15 mouse cellular contexts compared by ENCODE assay signal in genomic region chr3:129645409-129645808, GRCm38 (mm10).
DNase-seq lines count a peak whose midpoint lies in the region; ATAC-seq and TF ChIP-seq lines count a peak whose summit lies in the region.
"Had no signal": no experiment of that assay in that cellular context is flagged by ENCODE, and none has a peak within 500 bp of the region (broad histone marks: within the 10 kb centered on the region; RNA-seq: fewer than 3 reads in every experiment).

No protein-coding gene starts in this region.

- no peaks in the 10 kb centered on the region for H3K9me3 ChIP-seq in kidney, embryonic 15.5 days (replicated peaks)
- H3K9me3 ChIP-seq in limb, embryonic 14.5 days (ENCODE audit: control insufficient read depth, low read length): no peaks in the 10 kb centered on the region
- H3K9me3 ChIP-seq: heart, embryonic 15.5 days; liver, embryonic 15.5 days; midbrain, embryonic 13.5 days; neural tube, embryonic 12.5 days had no signal

- H3K4me2 ChIP-seq in kidney, embryonic 15.5 days: no peak overlapping the region
- H3K4me2 ChIP-seq in limb, embryonic 14.5 days (replicated peaks; ENCODE audit: low read depth, low read length, severe bottlenecking): no peak overlapping the region
- H3K4me2 ChIP-seq: heart, embryonic 15.5 days; liver, embryonic 15.5 days; midbrain, embryonic 13.5 days; neural tube, embryonic 12.5 days had no signal

- 0 out of 2 replicates have a peak, but pooled peaks cover 2% of the 10 kb centered on the region for H3K27me3 ChIP-seq in kidney, embryonic 15.5 days
- no peaks in the 10 kb centered on the region for H3K27me3 ChIP-seq in limb, embryonic 14.5 days (ENCODE audit: control insufficient read depth, insufficient read depth, low read length)
- H3K27me3 ChIP-seq: heart, embryonic 15.5 days; liver, embryonic 15.5 days; midbrain, embryonic 13.5 days; neural tube, embryonic 12.5 days had no signal

- no peak overlapping the region for H3K9ac ChIP-seq in kidney, embryonic 15.5 days
- no peak overlapping the region for H3K9ac ChIP-seq in limb, embryonic 14.5 days (ENCODE audit: low read depth, low read length, severe bottlenecking)
- H3K9ac ChIP-seq: heart, embryonic 15.5 days; liver, embryonic 15.5 days; midbrain, embryonic 13.5 days; neural tube, embryonic 12.5 days had no signal

- 14% methylated on average over 3 of the region's 3 CpGs for WGBS in kidney, embryonic 15.5 days
- 46% methylated on average over 3 of the region's 3 CpGs for WGBS in limb, embryonic 14.5 days

- H3K27ac ChIP-seq in kidney, embryonic 15.5 days: peak overlapping the region; percentile 58
- no peak overlapping the region for H3K27ac ChIP-seq in limb, embryonic 14.5 days (replicated peaks; ENCODE audit: low read depth, low read length)
- H3K27ac ChIP-seq: heart, embryonic 15.5 days; hindbrain, postnatal 0 days; liver, embryonic 15.5 days; midbrain, embryonic 13.5 days; neural tube, embryonic 12.5 days had no signal

- ATAC-seq in kidney, embryonic 15.5 days (replicated peaks; ENCODE audit: low FRiP score): peak; percentile 79
- no peak for ATAC-seq in limb, embryonic 14.5 days (ENCODE audit: low FRiP score, low read depth)
- ATAC-seq: hindbrain, postnatal 0 days; midbrain, embryonic 13.5 days had no signal

- no peak overlapping the region for H3K4me3 ChIP-seq in kidney, embryonic 15.5 days (replicated peaks)
- no peak overlapping the region for H3K4me3 ChIP-seq in limb, embryonic 14.5 days (replicated peaks; ENCODE audit: low read length)
- H3K4me3 ChIP-seq: heart, embryonic 15.5 days; liver, embryonic 15.5 days; midbrain, embryonic 13.5 days; neural tube, embryonic 12.5 days had no signal

- DNase-seq in embryo, embryonic 10 days (ENCODE audit: low spot score): peak; percentile 14
- DNase-seq in embryo, embryonic 9.5 days (ENCODE audit: extremely low spot score): no peak
- DNase-seq in kidney, adult 9 months: no peak
- DNase-seq in limb, embryonic 14.5 days (ENCODE audit: low spot score): peak; percentile 32
- peak; percentile 47 for DNase-seq in mesoderm, embryonic 11.5 days (ENCODE audit: low read depth, low spot score)
- DNase-seq in adrenal gland, adult (ENCODE audit: inconsistent age in 2 of 2, low spot score in 1 of 2): no peak
- no peak for DNase-seq in spleen, postnatal 36 days (ENCODE audit: low spot score in 2 of 2)
- DNase-seq: cerebellum, adult 11-12 months; retina, postnatal 1 day had no signal

- TF ChIP-seq POLR2A in limb, embryonic 14.5 days (IDR thresholded peaks at IDR 0.05; ENCODE audit: borderline replicate concordance, extremely low read depth, insufficient read depth, insufficient read length): no peak

- H3K4me1 ChIP-seq in kidney, embryonic 15.5 days: peaks cover 31% of the 10 kb centered on the region
- H3K4me1 ChIP-seq in limb, embryonic 14.5 days (ENCODE audit: control insufficient read depth, insufficient read depth, low read length): peaks cover 36% of the 10 kb centered on the region
- H3K4me1 ChIP-seq: liver, embryonic 15.5 days had no signal

- no peaks in the 10 kb centered on the region for H3K36me3 ChIP-seq in kidney, embryonic 15.5 days
- no peaks in the 10 kb centered on the region for H3K36me3 ChIP-seq in limb, embryonic 14.5 days (ENCODE audit: control insufficient read depth, insufficient read depth, low read length)
- H3K36me3 ChIP-seq: heart, embryonic 15.5 days; liver, embryonic 15.5 days; midbrain, embryonic 13.5 days; neural tube, embryonic 12.5 days had no signal

Comparison
In these comparisons a context has a peak if more than half of its experiments do, and no peak if none do; other contexts are left out.
1. DNase-seq: peak in embryo, embryonic 10 days (single experiment), limb, embryonic 14.5 days (single experiment) and mesoderm, embryonic 11.5 days (single experiment); none in embryo, embryonic 9.5 days (single experiment), kidney, adult 9 months (single experiment), adrenal gland, adult (0 of 2) and spleen, postnatal 36 days (0 of 2).